Mouse (Mus musculus): ENCODE measurements around the gene Gm27021. TPM values are rescaled to one million over a fixed set of nuclear protein-coding genes. Genes with fewer than 3 reads are reported as not detected.

Gm27021 gene
- total RNA-seq, 1 experiment from 2014 or later = not detected

DNA sequence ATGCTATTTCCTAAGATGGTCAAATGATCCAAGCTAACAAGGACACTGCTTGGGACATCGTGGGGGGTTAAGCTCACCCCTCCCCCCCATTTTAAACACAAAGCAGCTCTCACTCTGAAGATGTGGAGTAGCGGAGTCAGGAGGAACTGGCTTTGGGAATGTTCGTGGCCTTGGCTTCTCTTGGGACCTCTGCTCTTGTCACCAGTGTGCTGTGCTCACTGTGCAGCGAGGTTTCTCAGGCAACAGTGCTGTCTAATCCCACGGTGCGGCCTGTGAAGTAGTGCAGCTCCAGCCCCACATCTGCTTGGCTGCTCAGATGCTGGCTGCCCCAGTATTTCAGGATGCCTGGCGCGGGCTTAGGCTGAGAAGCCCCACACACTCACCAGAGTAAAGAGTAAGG lies 10.5 kb downstream of the Gm27021 start:
- no peak for ATAC-seq (ENCODE audit: extremely low read depth, insufficient number of reproducible peaks, low FRiP score, poor library complexity, severe bottlenecking)

DNA sequence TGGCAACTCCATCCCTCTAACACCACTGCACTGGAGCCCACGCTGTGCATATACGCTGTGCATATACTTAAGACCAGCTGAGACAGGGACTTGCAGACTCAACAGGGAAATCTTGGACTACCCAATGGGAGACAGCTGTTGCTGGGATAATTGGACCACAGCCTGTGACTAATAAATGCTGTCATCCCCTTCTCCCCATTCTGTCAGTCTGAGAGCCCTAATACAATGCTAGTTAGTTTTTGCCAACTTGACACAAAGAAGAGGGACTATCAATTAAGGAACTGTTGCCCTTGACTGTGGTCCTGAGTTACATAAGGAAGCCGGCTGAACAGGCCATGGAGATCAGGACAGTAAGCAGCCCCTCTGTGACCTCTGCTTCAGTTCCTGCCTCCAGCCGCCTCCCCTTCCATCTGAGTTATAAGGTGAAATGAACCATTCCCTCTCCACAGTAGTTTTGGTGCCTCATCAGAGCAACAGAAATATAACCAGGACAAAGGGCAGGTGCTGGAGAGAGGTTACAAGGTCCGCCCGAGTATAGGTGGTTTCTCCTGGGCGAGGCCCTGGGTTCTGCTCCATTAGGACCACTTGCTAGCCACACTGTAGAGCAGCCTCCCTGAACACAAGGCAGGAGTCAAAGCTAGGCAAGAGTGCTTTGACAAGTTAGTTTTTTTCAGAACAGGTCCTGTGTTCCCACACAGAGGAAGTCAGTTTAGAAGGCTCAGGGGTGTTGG lies 11.4 kb downstream of the Gm27021 start:
- no peak for ATAC-seq (ENCODE audit: extremely low read depth, insufficient number of reproducible peaks, low FRiP score, poor library complexity, severe bottlenecking)

DNA sequence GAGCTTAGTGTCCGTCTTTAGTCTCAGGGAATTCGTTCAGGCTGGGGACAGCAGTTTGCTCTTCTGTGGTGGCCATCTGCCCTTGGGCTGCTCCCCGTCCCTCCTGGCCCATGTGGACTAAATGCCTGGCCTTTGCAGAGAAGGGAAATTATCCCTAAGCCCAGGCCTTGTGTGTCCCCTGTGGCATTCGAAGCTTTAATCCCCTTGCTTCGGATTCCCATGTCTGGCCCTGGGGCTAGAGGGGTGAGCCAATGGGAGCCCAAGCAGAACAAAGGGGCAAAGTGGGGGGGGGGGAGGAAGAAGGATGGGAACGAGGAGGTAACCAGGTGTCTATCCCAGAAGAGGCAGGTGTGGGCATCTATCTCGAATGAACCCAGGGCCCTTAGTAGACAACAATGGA lies 20.3 kb downstream of the Gm27021 start, which contains the start of gene 1190005I06Rik:
1190005I06Rik (minus strand) TSS at position 101 of the 400 bp plus-strand sequence.
- no peak for ATAC-seq (ENCODE audit: extremely low read depth, insufficient number of reproducible peaks, low FRiP score, poor library complexity, severe bottlenecking)

GRCm38 (mm10) chr8:120644663-120645062 lies 23.2 kb downstream of the Gm27021 start:
- no peak for ATAC-seq (ENCODE audit: extremely low read depth, insufficient number of reproducible peaks, low FRiP score, poor library complexity, severe bottlenecking)

GRCm38 (mm10) chr8:120642031-120642662 lies 25.7 kb downstream of the Gm27021 start:
- ATAC-seq (ENCODE audit: extremely low read depth, insufficient number of reproducible peaks, low FRiP score, poor library complexity, severe bottlenecking) = no peak

GRCm38 (mm10) chr8:120641245-120641644 lies 26.6 kb downstream of the Gm27021 start:
- no peak for ATAC-seq (ENCODE audit: extremely low read depth, insufficient number of reproducible peaks, low FRiP score, poor library complexity, severe bottlenecking)

- no peak; the same call in 1 of the 2 replicates for ATAC-seq (ENCODE audit: extremely low read depth, insufficient number of reproducible peaks, low FRiP score, poor library complexity, severe bottlenecking)
Measured at GRCm38 (mm10) chr8:120634329-120634839, 33.5 kb downstream of the Gm27021 start.

GRCm38 (mm10) chr8:120633665-120634271 lies 34.1 kb downstream of the Gm27021 start:
- ATAC-seq (ENCODE audit: extremely low read depth, insufficient number of reproducible peaks, low FRiP score, poor library complexity, severe bottlenecking) = no peak

GRCm38 (mm10) chr8:120632969-120633664 lies 34.8 kb downstream of the Gm27021 start:
- no peak for ATAC-seq (ENCODE audit: extremely low read depth, insufficient number of reproducible peaks, low FRiP score, poor library complexity, severe bottlenecking)

DNA sequence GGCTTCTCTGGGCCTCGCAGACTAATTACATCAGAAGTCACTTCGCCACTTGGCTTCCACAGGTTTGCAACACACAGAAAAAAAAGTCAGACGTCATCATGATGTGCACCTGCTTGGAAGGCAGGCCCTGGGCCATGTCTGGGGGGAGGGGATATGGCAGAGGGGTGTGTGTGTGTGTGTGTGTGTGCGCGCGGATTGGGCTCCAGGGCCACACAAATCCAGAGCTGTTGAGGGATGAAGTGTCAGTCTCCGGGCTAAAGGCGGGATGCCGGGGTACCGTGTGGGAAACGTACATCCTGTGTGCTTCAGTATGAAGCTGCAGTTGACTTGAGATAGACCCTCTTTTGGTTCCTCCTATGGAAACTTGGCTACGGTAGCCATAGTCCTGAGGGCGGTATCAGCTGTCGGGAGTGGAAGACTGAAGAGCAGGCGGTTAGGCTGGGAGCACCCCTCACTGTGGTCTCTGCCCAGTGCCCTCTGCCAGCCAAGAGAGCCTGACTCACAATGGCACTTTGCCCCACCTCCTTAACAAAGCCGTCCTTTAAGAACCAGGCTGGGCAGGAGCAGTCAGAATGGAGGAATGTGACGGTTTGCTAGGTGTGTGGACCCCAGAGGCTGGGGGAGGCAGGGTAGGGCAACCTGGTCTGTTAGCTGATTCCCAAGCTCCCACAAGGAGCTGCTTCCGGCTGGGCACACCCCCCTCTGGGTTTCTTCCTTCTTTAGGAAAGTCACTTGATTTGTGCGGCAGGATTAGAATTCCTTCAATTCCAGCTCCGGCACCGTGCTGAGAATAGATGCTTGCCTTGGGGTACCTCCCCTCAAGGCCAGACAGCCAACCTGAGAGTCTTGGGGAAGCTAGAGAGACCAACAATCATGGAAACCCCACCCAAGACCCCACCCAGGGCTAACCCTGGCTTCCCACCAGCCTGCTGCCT lies 36.2 kb downstream of the Gm27021 start:
- ATAC-seq (ENCODE audit: extremely low read depth, insufficient number of reproducible peaks, low FRiP score, poor library complexity, severe bottlenecking) = no peak

DNA sequence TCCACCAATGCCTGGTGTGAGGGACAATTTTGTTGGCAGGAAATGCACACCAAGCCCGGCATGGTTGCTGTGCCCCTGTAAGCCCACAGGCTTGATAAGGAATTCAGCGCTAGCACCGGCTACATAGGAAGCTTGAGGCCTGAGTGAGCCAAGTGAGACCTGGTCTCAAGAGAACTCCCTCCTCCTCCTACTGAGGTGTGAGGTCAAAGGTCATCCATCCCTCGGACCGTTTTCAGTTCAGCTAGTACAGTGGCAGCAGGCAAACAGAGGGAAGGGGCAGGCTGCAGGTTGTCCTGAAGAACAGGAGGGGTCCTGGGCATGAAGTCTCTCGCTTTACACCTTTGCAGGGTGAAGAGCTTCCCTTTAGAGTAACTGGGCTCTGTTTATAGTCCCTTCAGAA lies 37.0 kb downstream of the Gm27021 start:
- ATAC-seq (ENCODE audit: extremely low read depth, insufficient number of reproducible peaks, low FRiP score, poor library complexity, severe bottlenecking) = no peak

GRCm38 (mm10) chr8:120630031-120630430 lies 37.8 kb downstream of the Gm27021 start:
- no peak for ATAC-seq (ENCODE audit: extremely low read depth, insufficient number of reproducible peaks, low FRiP score, poor library complexity, severe bottlenecking)

DNA sequence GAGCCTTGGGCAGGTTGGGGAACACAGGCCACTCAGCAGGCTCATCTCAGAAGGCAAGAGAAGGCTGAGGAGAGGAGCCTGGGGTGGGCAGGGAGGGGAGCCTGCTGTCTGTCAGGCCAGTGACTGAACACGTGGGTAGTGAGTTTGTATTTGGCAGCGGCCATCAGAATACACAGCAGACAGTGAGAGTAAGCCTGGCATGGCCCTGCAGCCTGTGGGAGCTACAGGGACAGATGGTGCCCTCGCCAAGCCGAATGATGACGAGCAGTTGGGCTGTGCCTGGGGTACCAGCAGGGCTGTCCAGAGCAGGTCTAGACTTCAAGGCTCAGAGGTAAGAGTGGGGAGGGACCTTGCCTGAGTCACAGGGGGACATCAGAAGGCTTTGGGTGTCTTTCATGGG lies 40.6 kb downstream of the Gm27021 start:
- no peak for ATAC-seq (ENCODE audit: extremely low read depth, insufficient number of reproducible peaks, low FRiP score, poor library complexity, severe bottlenecking)

DNA sequence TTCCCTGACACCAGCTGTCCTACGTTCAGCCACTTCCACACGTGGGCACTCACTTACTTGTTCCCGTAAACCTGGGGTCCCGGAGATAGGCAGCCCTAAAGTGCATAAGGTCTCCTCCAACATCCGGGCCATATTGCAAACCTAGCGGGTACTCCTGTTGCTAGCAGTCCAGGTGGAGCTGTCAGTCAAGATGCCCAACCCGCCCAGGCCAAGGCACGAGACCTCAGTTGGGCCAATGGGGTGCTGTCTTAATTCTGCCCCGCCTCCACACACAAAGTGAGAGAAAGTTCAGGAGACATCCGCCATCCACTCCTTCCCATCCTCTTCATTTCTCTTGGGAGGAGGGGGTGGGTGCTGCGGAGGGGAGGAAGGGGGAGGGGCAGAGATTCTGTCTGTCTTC lies 41.4 kb downstream of the Gm27021 start:
- no peak for ATAC-seq (ENCODE audit: extremely low read depth, insufficient number of reproducible peaks, low FRiP score, poor library complexity, severe bottlenecking)

DNA sequence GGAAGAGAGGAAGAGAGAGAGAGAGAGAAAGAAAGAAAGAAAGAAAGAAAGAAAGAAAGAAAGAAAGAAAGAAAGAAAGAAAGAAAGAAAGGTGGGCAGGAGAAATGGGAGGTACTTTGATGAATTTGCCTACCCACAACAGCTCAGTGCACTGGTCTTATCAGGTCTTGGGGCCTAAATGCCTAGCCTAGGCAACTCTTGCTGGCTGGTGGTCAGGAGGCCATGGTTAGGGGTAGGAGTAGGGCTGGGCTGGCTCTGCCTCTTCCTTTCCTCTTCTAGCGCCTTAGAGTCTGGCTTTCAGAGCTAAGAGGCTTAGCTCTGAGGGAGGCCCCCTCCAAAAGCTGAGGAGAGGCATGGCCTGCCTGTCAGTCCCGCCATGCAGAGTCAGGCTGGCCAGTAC lies 44.3 kb downstream of the Gm27021 start:
- no peak for ATAC-seq (ENCODE audit: extremely low read depth, insufficient number of reproducible peaks, low FRiP score, poor library complexity, severe bottlenecking)

- no peak for ATAC-seq (ENCODE audit: extremely low read depth, insufficient number of reproducible peaks, low FRiP score, poor library complexity, severe bottlenecking)
Measured at GRCm38 (mm10) chr8:120622161-120622560, 45.7 kb downstream of the Gm27021 start.

GRCm38 (mm10) chr8:120620441-120620840 lies 47.4 kb downstream of the Gm27021 start:
- no peak for ATAC-seq (ENCODE audit: extremely low read depth, insufficient number of reproducible peaks, low FRiP score, poor library complexity, severe bottlenecking)

Measured in neutrophil, adult 5-6 weeks (primary cell).